Mouse (Mus musculus) left cerebral cortex, adult 8-10 months (tissue): ENCODE data around the gene Tmub2. TPM values are rescaled to one million over a fixed set of nuclear protein-coding genes. Genes with fewer than 3 reads are reported as not detected.
"Not testable (repeated sequence)": the region's sequence is repeated elsewhere in the genome, so short reads cannot be mapped to it uniquely, and the experiment has no call there.

Source experiments
- DNase-seq, 2 experiments: peaks; one replicate each; pipeline ENCODE4 v3.0.0; 2022; ENCODE audit warnings: low spot score in 2 of 2
- total RNA-seq, 4 experiments: library from RNA; stranded (reverse); gene quantifications; 2 replicates each; pipeline ENCODE4 v1.2.4; 2022

Gene Tmub2
- total RNA-seq, 4 experiments from 2014 or later: 62.1 to 70.6 (median 65.6) TPM

- no peak for DNase-seq
Observed at GRCm38 (mm10) chr11:102277754-102278153, 7.0 kb upstream of the Tmub2 start.

- no peak for DNase-seq
Observed at GRCm38 (mm10) chr11:102279595-102279994, 5.1 kb upstream of the Tmub2 start.

DNA sequence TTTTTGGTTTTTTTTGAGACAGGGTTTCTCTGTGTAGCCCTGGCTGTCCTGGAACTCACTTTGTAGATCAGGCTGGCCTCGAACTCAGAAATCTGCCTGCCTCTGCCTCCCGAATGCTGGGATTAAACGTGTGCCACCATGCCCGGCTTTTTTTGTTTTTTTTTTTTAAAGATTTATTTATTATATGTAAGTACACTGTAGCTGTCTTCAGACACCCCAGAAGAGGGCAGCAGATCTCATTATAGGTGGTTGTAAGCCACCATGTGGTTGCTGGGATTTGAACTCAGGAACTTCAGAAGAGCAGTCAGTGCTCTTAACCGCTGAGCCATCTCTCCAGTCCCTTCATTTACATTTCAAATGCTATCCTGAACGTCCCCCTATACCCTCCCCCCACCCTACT, 4.5 kb upstream of the Tmub2 start:
- not testable (repeated sequence) for DNase-seq

DNA sequence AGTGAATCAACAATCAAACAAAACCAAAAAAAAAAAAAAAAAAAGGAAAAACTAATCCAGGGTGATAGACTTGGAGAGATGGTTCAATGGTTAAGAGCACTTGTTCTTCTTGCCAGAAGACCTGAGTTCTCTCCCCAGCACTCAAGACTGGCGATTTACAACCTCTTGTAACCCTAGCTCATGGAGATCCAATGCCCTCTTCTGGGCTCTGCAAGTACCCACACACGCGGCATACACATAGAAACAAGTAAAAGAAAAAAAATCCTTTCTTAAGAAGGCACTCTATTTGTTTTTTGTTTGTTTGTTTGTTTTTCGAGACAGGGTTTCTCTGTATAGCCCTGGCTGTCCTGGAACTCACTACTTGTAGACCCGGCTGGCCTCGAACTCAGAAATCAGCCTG, 809 bp upstream of the Tmub2 start:
- no peak for DNase-seq

GRCm38 (mm10) chr11:102285095-102285834, 534 bp downstream of the Tmub2 start:
- DNase-seq: no peak

DNA sequence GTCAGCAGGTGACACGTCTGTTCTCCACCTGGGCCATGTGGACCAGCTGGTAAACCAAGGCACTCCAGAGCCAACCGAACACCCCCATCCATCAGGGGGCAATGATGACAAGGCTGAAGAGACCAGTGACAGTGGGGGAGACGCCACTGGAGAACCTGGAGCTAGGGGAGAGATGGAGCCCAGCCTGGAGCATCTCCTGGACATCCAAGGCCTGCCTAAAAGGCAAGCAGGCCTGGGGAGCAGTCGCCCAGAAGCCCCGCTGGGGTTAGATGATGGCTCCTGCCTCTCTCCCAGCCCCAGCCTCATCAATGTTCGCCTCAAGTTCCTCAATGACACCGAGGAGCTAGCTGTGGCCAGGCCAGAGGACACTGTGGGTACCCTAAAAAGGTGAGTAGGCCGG, 2.8 kb downstream of the Tmub2 start:
- no peak for DNase-seq

GRCm38 (mm10) chr11:102288027-102288804, 3.5 kb downstream of the Tmub2 start:
- no peak for DNase-seq

- DNase-seq: no peak
Observed at GRCm38 (mm10) chr11:102288913-102289312, 4.2 kb downstream of the Tmub2 start.

DNA sequence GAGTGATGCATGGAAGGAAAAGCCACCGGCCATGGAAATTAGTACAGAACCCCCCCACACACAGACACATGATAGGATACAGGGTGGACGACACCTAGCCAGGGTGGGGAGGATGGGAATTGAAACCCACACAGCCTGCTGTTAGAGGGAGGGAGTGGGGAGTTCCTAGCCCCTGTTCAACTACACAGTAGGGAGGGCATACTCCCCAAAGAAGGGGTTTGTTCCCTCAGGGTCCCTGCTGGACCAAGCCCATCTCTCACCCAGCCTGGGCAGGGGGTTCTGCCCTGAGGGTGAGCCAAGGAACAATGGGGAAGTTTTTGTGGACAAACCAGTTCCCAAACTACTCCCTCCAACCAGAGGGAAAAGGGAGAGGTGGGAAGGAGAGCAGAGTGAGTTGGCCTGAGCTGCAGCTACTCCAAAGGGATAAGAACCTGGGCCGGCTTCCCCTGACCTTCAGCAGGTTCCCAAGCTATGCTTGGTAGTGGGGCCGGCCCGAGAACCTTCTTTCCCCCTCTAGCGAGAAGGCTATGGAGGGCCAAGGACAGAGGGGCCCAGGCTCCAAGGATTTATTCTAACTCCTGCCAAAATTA, 4.9 kb downstream of the Tmub2 start:
- DNase-seq: no peak

DNA sequence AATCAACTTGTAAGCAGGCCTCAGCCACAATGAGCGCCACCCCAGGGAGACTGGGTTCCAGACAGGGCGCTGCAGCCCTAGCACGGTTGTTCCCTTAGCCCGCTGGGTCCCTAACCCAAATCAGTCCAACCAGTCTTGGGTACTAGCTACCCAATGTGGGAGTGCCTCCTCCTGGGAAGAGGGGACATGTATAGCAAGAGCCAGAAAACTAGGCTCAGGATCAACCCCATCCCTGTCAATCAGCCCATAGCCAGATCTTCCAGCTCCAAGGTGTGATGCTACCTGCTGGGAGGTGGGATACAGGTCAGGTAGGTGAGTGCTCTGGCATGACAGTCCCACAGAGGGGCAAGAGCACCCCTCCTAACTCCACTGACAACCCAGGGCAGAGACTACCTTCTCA, 5.4 kb downstream of the Tmub2 start:
- DNase-seq: no peak

DNA sequence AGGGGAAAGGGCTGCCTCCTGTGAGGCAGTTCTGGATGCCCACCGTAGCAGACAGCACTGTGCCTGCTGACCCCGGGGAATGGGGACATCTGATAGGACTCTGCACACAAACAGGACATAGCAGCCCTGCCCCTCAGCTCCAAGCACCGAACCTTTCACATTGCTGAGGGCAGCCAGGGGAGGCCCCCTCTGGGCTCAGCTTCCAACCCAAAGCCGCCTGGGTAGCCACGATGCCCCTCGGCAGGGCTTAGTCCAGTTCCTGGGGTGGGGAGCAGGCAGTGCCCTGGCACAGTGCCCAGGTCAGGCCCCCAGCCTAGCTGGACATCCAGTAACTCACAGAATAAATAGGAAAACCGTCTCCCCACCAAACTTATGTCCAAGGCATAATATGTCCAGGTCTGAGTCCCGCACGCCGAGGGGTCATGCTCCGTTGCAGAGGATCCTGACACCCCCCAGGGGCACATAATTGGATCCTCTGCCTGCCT, 6.4 kb downstream of the Tmub2 start:
- DNase-seq: no peak

DNA sequence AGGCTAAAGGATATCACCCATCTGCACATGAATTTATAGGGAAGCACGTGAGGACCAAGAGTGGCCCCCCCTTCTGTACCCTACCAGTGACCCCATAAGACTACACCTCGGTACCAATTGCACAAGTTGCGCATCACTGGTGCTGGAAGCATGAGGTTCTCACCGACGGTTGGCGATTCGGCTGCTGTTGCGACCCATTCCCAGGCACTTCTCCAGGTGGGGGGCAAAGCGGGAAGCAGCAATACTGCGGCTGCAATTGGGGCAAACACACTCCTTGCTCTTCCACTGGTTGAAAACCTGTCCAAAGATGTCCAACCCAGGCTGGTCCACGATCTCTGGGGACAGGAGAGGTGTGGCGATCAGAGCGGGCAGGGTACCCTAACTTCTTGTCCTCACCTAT, 9.2 kb downstream of the Tmub2 start:
- no peak for DNase-seq

- DNase-seq: no peak
Observed at GRCm38 (mm10) chr11:102294416-102294815, 9.7 kb downstream of the Tmub2 start.

GRCm38 (mm10) chr11:102294887-102295597, 10.3 kb downstream of the Tmub2 start:
- no peak for DNase-seq

GRCm38 (mm10) chr11:102295598-102296471, 11.1 kb downstream of the Tmub2 start:
- DNase-seq: no peak

- DNase-seq: peak; percentile 85 to 99
Observed at GRCm38 (mm10) chr11:102296491-102297472, 12.1 kb downstream of the Tmub2 start, which contains the start of gene Atxn7l3. Atxn7l3 (minus strand) TSS chr11:102296631.

GRCm38 (mm10) chr11:102297577-102298556, 13.1 kb downstream of the Tmub2 start:
- DNase-seq: no peak

DNA sequence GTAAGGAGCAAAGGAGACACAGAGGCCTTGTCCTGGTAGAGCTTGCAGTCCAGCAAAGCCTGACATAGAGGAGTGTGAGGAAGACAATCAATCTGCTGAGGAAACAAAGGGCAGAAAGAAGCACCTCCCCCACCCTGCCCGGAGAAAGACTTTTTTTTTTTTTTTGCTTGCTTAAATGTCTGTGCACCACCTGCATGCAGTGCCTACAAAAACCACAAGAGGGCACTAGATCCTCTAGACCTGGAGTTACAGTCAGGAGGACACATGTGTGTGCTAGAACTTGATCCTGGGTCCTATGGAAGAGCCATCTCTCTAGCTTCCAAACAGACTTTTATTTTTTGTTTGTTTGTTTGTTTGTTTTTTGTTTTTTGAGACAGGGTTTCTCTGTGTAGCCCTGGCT, 15.1 kb downstream of the Tmub2 start:
- DNase-seq: no peak
